Mouse (Mus musculus) kidney, embryonic 15.5 days (tissue): ENCODE data around the gene Gcn1l1. TPM values are rescaled to one million over a fixed set of nuclear protein-coding genes. Genes with fewer than 3 reads are reported as not detected.

Experiments
- ATAC-seq: fragments of 200-750 bp; cut with Nextera tagmentation; replicated peaks from 2 replicates; pipeline ENCODE4 v1.8.0; 2017; ENCODE audit warnings: moderate TSS enrichment; ENCODE audit not compliant: low FRiP score
- H3K27ac ChIP-seq: fragments of 300-500 bp; sonication (generic); 2 replicates; pipeline ENCODE4 v1.5.1; 2015; ENCODE audit warnings: mild to moderate bottlenecking, inconsistent platforms
- H3K27me3 ChIP-seq: fragments of 300-500 bp; sonication (generic); 2 replicates; pipeline ENCODE4 v1.6.1; 2015; ENCODE audit warnings: inconsistent platforms
- H3K36me3 ChIP-seq: fragments of 300-500 bp; sonication (generic); 2 replicates; pipeline ENCODE4 v1.6.1; 2015; ENCODE audit warnings: inconsistent platforms
- H3K4me1 ChIP-seq: fragments of 300-500 bp; sonication (generic); 2 replicates; pipeline ENCODE4 v1.6.1; 2015; ENCODE audit warnings: inconsistent platforms
- H3K4me2 ChIP-seq: fragments of 300-500 bp; sonication (generic); 2 replicates; pipeline ENCODE4 v1.6.1; 2015; ENCODE audit warnings: moderate library complexity, mild to moderate bottlenecking, inconsistent platforms
- H3K4me3 ChIP-seq: fragments of 300-500 bp; sonication (generic); replicated peaks from 2 replicates; pipeline ENCODE4 v1.5.1; 2015; ENCODE audit warnings: mild to moderate bottlenecking, inconsistent platforms
- H3K9ac ChIP-seq: fragments of 300-500 bp; sonication (generic); 2 replicates; pipeline ENCODE4 v1.6.1; 2015; ENCODE audit warnings: mild to moderate bottlenecking, inconsistent platforms
- H3K9me3 ChIP-seq: fragments of 300-500 bp; sonication (generic); replicated peaks from 2 replicates; pipeline ENCODE4 v1.6.1; 2016; ENCODE audit warnings: inconsistent platforms
- WGBS: fragments of 180-500 bp; shearing (Covaris S2); methylation state at CpG from one replicate; pipeline ENCODE4 v1.1.7; 2015; ENCODE audit warnings: mixed read lengths; 5-methylcytosine and 5-hydroxymethylcytosine counted together
- polyA plus RNA-seq: library from polyadenylated mRNA; unstranded; fragments of >200 nt; fragmentation: Nextera tagmentation; extraction: Ambion mirVana; gene quantifications from 2 replicates; pipeline ENCODE4 v1.2.1, GENCODE M21; 2015

Gene Gcn1l1
- polyA plus RNA-seq, 1 experiment from 2014 or later, result 49.3 TPM

DNA sequence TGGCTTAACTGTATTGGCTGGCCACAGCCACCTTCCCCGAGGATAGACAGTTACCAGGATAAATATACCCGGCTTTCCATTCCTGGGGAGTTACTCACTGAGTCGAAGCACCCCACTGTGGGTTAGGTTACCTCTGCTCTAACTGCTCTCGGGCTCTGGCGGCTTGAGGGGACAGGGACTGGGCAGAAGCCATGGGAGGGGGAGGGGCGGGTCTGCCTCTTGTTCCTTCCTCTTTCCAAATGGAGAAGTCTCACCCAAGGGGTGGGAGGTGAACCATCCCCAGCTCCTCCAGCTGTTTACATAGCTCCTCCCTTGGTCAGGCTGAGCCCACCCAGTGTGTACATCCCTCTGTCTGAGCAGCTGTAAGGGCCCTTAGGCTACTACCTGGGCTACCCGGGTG is 29.4 kb upstream of the Gcn1l1 start:
- WGBS, result 28% methylated on average over 7 of the region's 7 CpGs
- H3K4me3 ChIP-seq, result no peak overlapping the region
- ATAC-seq, result no peak
- 0 out of 2 replicates have a peak, but pooled peaks cover 3% of the 10 kb centered on the region for H3K27me3 ChIP-seq
- H3K36me3 ChIP-seq, result 0 out of 2 replicates have a peak, but pooled peaks cover 3% of the 10 kb centered on the region
- 0 out of 2 replicates have a peak overlapping the region, but pooled peaks have one; percentile 86 for H3K27ac ChIP-seq
- H3K9ac ChIP-seq, result no peak overlapping the region
- peaks cover 80% of the 10 kb centered on the region for H3K4me1 ChIP-seq
- H3K4me2 ChIP-seq, result 0 out of 2 replicates have a peak overlapping the region, but pooled peaks have one; percentile 4
- H3K9me3 ChIP-seq, result no peaks in the 10 kb centered on the region

DNA sequence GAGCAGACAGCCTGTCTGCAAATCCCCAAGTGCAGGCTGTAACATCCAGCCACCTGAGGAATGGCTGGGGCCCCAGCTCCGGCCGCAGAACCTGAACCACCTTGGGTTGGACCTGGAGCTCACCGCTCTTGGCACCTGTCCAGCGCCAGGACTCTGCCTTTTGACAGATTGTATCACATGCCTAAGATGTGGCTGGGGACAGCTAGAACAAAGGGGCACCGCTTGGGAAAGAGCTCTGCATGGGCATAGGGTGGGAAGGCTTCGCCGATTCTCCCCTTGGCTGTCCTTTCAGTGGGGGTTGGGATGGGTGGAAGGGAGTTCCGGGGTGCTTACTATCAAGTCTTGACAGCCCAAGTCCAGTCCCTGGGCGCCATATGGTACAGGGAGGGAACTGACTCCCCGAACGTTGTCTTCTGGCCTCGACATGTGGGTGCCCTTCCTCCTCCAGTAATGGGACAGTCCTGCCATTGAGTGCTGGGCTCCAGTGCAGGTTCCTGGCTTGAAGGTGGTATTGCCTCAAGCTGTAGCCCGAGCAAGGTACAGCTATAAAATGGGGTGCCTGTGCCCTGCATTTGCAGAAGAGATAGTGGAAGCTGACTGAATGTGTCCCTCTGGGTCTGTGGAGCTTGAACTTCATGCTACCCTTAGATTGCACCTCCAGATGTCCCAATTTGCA is 26.9 kb upstream of the Gcn1l1 start:
- Histone ChIP-seq H3K27me3 (0 out of 2 replicates have a peak, but pooled peaks cover 3% of the 10 kb centered on the region), H3K4me1 (peaks cover 74% of the 10 kb centered on the region), H3K27ac (peak overlapping the region; percentile 72), H3K4me3 (no peak overlapping the region), H3K36me3 (no peaks in the 10 kb centered on the region), H3K4me2 (peak overlapping the region; percentile 30), H3K9ac (0 out of 2 replicates have a peak overlapping the region, but pooled peaks have one; percentile 2), H3K9me3 (no peaks in the 10 kb centered on the region)
- 0 out of 2 replicates have a peak, but pooled peaks have one; percentile 4 for ATAC-seq
- 68% methylated on average over 13 of the region's 13 CpGs for WGBS

DNA sequence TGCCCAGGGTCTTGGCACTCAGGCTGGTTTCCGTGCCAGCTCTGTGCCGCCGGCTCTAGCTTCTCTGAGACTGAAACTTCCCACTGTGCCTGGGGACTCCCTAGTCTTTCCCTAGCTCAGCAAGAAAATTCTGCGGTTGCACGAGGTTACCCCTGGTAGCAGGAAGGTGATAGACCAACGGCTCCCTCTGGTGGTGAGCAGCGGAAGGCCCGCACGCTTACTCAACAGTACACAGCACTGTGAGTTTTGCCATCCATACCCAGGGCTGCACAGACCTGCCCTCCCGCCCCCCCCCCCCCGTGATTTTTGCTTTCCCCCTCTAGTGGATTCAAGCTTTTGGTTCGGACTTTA is 26.4 kb upstream of the Gcn1l1 start:
- Histone ChIP-seq H3K36me3 (no peaks in the 10 kb centered on the region), H3K27me3 (0 out of 2 replicates have a peak, but pooled peaks cover 3% of the 10 kb centered on the region), H3K9ac (no peak overlapping the region), H3K4me2 (peak overlapping the region; percentile 30), H3K27ac (peak overlapping the region; percentile 72), H3K4me3 (no peak overlapping the region), H3K9me3 (no peaks in the 10 kb centered on the region), H3K4me1 (peaks cover 74% of the 10 kb centered on the region)
- under 1% methylated on average over 12 of the region's 12 CpGs for WGBS
- ATAC-seq, result peak; percentile 73

DNA sequence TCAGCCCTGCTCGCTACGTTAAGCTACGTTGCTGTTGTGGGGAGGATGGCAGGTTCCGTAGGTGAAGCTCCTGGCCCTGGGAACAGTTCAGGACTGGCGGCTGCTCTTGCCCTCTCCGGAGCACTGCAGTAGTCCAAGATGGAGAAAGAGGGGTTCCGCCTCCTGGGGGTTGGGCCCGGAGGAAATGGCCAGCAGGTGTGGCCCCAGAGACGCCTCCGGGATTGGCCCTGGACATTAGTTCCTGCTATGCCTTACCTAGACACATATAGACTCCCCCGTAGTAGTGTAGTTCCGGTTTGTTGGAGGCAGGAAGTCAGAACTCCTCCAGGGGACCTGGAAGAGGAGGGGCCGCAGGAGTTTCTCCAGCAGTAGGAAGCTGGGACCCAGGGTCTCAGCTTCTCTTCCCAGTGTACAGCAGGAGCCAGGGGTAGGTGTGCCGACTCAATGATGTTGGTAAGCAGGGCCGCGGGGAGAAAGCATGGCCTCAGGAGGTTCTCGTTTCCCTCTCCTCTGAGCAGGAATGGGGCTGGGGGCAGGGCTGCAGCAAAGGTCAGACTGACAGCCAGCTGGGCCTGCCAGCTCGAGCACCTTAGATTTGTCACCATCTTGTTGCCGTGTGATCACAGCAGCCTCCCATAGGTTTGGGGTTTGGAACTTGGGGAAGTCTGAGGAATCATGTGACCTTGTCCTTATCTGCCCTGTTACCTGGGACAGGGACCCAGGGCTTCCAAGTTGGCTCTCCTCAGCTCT is 22.2 kb upstream of the Gcn1l1 start:
- 0 out of 2 replicates have a peak, but pooled peaks cover under 1% of the 10 kb centered on the region for H3K27me3 ChIP-seq
- no peak; the same call in 1 of the 2 replicates for ATAC-seq
- H3K9me3 ChIP-seq, result no peaks in the 10 kb centered on the region
- peak overlapping the region; percentile 90 for H3K27ac ChIP-seq
- peaks cover 36% of the 10 kb centered on the region for H3K36me3 ChIP-seq
- WGBS, result 29% methylated on average over 19 of the region's 19 CpGs
- peak overlapping the region; percentile 52 for H3K4me2 ChIP-seq
- H3K4me1 ChIP-seq, result peaks cover 78% of the 10 kb centered on the region
- H3K4me3 ChIP-seq, result peak overlapping the region; percentile 23
- H3K9ac ChIP-seq, result 0 out of 2 replicates have a peak overlapping the region, but pooled peaks have one; percentile 17

DNA sequence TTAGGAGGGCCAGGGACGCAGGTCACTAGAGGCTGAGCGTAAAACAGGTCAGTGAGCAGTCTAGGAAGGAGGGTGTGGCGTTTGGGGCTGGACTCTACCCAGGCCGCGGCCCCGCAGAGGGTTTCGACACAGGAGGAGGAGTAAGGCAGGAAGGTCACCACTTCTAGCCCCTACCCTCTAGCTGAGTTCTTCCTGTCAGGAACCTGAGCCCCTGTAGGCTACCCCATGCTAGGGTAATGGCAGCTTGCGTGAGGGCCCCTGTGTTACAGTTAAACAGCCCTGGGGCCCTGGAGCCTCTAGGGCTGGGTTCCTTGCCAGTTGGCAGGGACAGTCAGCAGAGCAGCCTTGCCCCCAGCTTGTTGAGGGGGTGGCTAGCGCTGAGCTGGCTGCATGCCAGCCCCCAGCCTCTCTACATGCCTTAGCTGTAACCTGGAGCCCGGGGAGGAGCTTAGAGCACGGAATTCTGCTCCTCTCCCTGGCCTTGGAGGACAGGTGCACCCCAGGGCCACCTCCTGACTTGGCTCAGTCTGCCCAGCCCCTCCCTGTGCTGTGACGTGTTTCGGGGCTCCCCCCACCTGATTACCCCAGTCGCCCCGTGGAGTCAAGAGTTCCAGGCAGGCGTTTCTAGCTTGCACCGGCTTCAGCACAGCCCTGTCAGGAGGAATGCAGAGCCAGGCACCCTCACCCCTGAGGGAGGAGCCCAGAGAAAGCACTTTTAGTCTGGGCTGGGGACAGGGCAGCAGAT is 21.4 kb upstream of the Gcn1l1 start:
- H3K36me3 ChIP-seq, result peaks cover 44% of the 10 kb centered on the region
- 25% methylated on average over 17 of the region's 17 CpGs for WGBS
- no peaks in the 10 kb centered on the region for H3K9me3 ChIP-seq
- H3K27ac ChIP-seq, result peak overlapping the region; percentile 90
- peak; percentile 61 for ATAC-seq
- no peaks in the 10 kb centered on the region for H3K27me3 ChIP-seq
- H3K4me3 ChIP-seq, result peak overlapping the region; percentile 23; the same call in 1 of the 2 replicates
- H3K4me1 ChIP-seq, result peaks cover 70% of the 10 kb centered on the region
- peak overlapping the region; percentile 52 for H3K4me2 ChIP-seq
- H3K9ac ChIP-seq, result peak overlapping the region; percentile 24; the same call in 1 of the 2 replicates

DNA sequence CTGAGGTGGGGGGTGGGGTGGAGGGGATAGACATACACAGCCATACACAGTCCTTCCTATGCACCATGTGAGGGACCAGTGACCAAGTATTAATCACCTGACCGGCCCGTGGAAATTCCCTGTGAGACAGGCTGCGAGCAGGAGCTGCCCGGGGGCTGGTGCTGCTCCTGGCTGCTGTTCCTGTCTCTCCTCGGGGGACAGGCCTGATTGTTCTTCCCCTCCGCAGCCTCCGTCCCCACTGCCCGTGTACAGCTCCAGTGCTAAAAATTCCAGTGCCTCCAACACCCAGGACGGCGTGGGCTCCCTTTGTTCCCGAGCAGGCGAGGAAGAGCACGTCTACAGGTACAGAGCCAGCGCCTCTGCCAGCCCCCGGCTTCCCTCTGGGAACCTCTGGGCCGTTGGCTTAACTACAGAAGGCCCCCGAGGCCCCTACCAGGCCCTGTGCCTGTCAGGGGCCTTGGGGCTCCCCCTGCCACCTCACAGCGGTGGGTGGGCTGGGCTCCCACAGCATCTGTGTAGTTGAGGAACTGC is 20.3 kb upstream of the Gcn1l1 start:
- H3K4me1 ChIP-seq, result peaks cover 62% of the 10 kb centered on the region
- peaks cover 55% of the 10 kb centered on the region for H3K36me3 ChIP-seq
- no peaks in the 10 kb centered on the region for H3K9me3 ChIP-seq
- H3K27ac ChIP-seq, result peak overlapping the region; percentile 90
- no peak overlapping the region for H3K9ac ChIP-seq
- no peaks in the 10 kb centered on the region for H3K27me3 ChIP-seq
- ATAC-seq, result 0 out of 2 replicates have a peak, but pooled peaks have one; percentile 1
- H3K4me3 ChIP-seq, result no peak overlapping the region
- H3K4me2 ChIP-seq, result 0 out of 2 replicates have a peak overlapping the region, but pooled peaks have one; percentile 12
- 55% methylated on average over 18 of the region's 18 CpGs for WGBS

DNA sequence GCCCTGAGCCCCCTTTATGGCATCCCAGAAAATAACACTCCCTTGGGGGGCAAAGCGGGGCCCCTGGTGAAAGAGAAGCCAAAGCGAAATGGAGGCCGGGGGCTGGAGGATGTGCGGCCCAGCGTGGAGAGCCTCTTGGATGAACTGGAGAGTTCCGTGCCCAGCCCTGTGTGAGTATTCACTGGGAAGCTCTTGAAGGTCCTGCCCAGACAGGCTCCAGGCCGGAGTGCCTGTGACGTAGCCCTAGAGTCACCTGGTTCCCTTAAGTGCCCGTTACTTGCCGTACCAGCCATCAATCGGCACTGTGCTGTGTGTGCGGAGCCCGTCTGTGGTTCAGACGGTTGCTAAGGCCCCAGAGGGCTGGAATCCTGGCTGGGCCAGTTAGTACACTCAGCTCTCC is 19.4 kb upstream of the Gcn1l1 start:
- no peak overlapping the region for H3K9ac ChIP-seq

DNA sequence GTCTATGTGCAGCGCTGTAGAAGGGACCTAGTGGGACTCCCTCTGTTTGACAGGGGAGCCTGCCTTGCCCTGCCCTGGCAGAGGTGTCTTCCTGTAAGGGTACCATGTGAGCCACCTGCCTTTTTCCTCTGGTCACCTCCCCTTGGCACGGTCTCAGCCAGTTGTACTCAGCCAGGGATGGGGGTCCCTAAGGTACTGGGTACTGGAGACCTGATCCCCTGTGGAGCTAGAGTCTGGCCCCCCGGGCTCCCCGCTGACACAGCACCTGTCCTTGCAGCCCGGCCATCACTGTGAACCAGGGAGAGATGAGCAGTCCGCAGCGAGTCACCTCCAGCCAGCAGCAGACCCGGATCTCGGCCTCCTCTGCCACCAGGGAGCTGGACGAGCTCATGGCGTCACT is 18.5 kb upstream of the Gcn1l1 start:
- no peaks in the 10 kb centered on the region for H3K27me3 ChIP-seq
- no peak overlapping the region for H3K4me3 ChIP-seq
- no peaks in the 10 kb centered on the region for H3K9me3 ChIP-seq
- peak overlapping the region; percentile 74 for H3K27ac ChIP-seq
- H3K9ac ChIP-seq, result 0 out of 2 replicates have a peak overlapping the region, but pooled peaks have one; percentile 16
- H3K36me3 ChIP-seq, result peaks cover 69% of the 10 kb centered on the region
- H3K4me2 ChIP-seq, result no peak overlapping the region
- H3K4me1 ChIP-seq, result peaks cover 67% of the 10 kb centered on the region
- no peak for ATAC-seq
- 59% methylated on average over 11 of the region's 11 CpGs for WGBS

More for the DNA sequence above, 19.4 kb upstream of the Gcn1l1 start:
- Histone ChIP-seq H3K4me3 (no peak overlapping the region), H3K4me1 (peaks cover 70% of the 10 kb centered on the region), H3K27ac (peak overlapping the region; percentile 90; the same call in 1 of the 2 replicates), H3K4me2 (no peak overlapping the region), H3K36me3 (peaks cover 64% of the 10 kb centered on the region), H3K27me3 (no peaks in the 10 kb centered on the region), H3K9me3 (no peaks in the 10 kb centered on the region)
- WGBS, result 89% methylated on average over 14 of the region's 14 CpGs
- ATAC-seq, result no peak

DNA sequence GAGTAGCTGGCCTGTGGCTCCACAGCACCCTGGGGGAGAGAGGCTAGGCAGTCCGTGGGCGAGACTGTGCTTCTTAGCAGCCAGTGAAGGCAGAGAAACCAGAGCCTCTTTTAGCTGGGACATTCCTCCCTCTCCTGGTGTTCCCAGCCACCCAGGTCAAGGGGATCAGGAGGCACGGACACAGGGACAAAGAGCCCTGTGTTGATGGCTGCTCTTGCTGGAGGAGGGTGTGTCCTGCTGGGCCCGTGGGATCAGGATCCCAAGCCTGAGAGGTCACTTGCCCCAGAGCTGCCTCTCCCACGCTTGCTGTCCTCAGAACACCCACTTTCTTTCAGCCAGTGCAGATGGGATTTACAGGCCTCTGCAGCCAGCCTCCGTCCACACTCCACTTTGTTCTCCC is 18.0 kb upstream of the Gcn1l1 start:
- no peaks in the 10 kb centered on the region for H3K9me3 ChIP-seq
- WGBS, result 31% methylated on average over 6 of the region's 6 CpGs
- H3K4me3 ChIP-seq, result no peak overlapping the region
- H3K27me3 ChIP-seq, result no peaks in the 10 kb centered on the region
- H3K36me3 ChIP-seq, result peaks cover 74% of the 10 kb centered on the region
- no peak overlapping the region for H3K4me2 ChIP-seq
- no peak for ATAC-seq
- H3K9ac ChIP-seq, result 0 out of 2 replicates have a peak overlapping the region, but pooled peaks have one; percentile 16
- H3K27ac ChIP-seq, result peak overlapping the region; percentile 74
- peaks cover 64% of the 10 kb centered on the region for H3K4me1 ChIP-seq

DNA sequence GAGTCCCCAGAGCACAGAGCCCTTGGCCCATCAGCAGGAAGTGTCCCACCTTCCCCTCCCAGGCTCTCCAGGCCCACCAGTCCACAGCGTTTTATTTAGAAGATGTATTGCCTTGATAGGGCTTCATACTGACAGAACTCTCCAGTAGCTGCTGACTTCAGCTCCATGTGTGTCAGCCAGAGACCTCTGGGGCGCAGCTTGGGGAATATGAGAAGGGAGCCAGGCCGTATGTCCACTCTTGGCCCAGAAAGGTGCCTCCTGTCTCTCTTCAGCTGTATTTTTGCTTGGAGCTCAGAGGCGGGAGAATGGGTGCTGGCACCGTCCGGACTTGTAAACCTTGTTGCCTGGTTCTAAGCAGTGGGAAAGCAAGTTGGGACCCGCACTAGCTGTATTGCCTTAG is 17.6 kb upstream of the Gcn1l1 start:
- no peaks in the 10 kb centered on the region for H3K27me3 ChIP-seq
- 0 out of 2 replicates have a peak overlapping the region, but pooled peaks have one; percentile 16 for H3K9ac ChIP-seq
- no peak for ATAC-seq
- H3K9me3 ChIP-seq, result no peaks in the 10 kb centered on the region
- peaks cover 78% of the 10 kb centered on the region for H3K36me3 ChIP-seq
- no peak overlapping the region for H3K4me2 ChIP-seq
- WGBS, result 58% methylated on average over 7 of the region's 7 CpGs
- H3K27ac ChIP-seq, result peak overlapping the region; percentile 74
- peaks cover 60% of the 10 kb centered on the region for H3K4me1 ChIP-seq
- H3K4me3 ChIP-seq, result no peak overlapping the region
